Mouse (Mus musculus) spleen, adult 2 months (tissue): ENCODE measurements at regions not wholly inside any gene's neighbourhood (a gene's known extent, or its start where the extent isn't known, plus 50 kb on each side); places are given as distances from the start of the nearest gene placed in this dataset.

ENCODE experiments used
- CTCF ChIP-seq: fragments of 200-500 bp; IDR thresholded peaks from 2 replicates; pipeline ENCODE4 v1.5.1; 2011; ENCODE audit warnings: mild to moderate bottlenecking, inconsistent platforms; ENCODE audit not compliant: insufficient read depth, insufficient read length, insufficient replicate concordance; ENCODE audit errors: extremely low read depth
- POLR2A ChIP-seq: fragments of 200-500 bp; IDR thresholded peaks from 2 replicates; pipeline ENCODE4 v1.6.1; 2011; ENCODE audit warnings: low read depth, low read length, inconsistent platforms

DNA sequence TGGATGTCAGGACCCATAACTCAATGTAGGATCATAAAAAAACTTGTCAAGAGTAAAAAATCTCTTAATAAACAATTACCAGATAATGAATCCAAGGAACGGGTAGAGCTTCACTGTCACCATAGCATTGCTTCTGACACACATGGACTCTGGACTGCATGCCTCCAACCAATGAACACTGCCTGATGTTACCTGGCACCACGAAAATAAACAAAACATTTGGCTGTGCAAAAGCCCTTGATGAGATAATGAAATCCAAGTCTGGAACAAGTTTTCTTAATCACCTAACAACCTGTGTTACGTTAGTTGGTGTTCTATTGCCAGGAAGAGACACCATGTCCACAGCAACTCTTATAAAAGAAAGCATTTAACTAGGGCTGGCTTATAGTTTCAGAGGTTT lies 140.7 kb downstream of the Akr1d1 start:
- TF ChIP-seq POLR2A: no peak
- TF ChIP-seq CTCF: no peak
